Mouse (Mus musculus) lung, embryonic 16.5 days (tissue): ENCODE results near the gene Gnptab. TPM values are rescaled to one million over a fixed set of nuclear protein-coding genes. Genes with fewer than 3 reads are reported as not detected.

Source experiments
- ATAC-seq: fragments of 200-750 bp; cut with Nextera tagmentation; 2 replicates; pipeline ENCODE4 v1.8.0; 2017; ENCODE audit warnings: low read depth, mild to moderate bottlenecking, moderate library complexity
- H3K27ac ChIP-seq: fragments of 300-500 bp; sonication (generic); 2 replicates; pipeline ENCODE4 v1.5.1; 2014; ENCODE audit warnings: mild to moderate bottlenecking, control low read depth, low read length
- H3K27me3 ChIP-seq: fragments of 300-500 bp; sonication (generic); 2 replicates; pipeline ENCODE4 v1.6.1; 2014; ENCODE audit warnings: low read depth, low read length, mixed read lengths; ENCODE audit not compliant: control insufficient read depth, insufficient read depth
- H3K36me3 ChIP-seq: fragments of 300-500 bp; sonication (generic); 2 replicates; pipeline ENCODE4 v1.6.1; 2014; ENCODE audit warnings: low read length; ENCODE audit not compliant: control insufficient read depth, insufficient read depth
- H3K4me1 ChIP-seq: fragments of 300-500 bp; sonication (generic); replicated peaks from 2 replicates; pipeline ENCODE4 v1.6.1; 2014; ENCODE audit warnings: low read length, mixed read lengths; ENCODE audit not compliant: control insufficient read depth, insufficient read depth
- H3K4me2 ChIP-seq: fragments of 300-500 bp; sonication (generic); 2 replicates; pipeline ENCODE4 v1.6.1; 2014; ENCODE audit warnings: low read depth, low read length, control low read depth
- H3K4me3 ChIP-seq: fragments of 300-500 bp; sonication (generic); 2 replicates; pipeline ENCODE4 v1.5.1; 2014; ENCODE audit warnings: mild to moderate bottlenecking, low read length, control low read depth
- H3K9ac ChIP-seq: fragments of 300-500 bp; sonication (generic); 2 replicates; pipeline ENCODE4 v1.6.1; 2014; ENCODE audit warnings: low read length, control low read depth
- H3K9me3 ChIP-seq: fragments of 300-500 bp; sonication (generic); 2 replicates; pipeline ENCODE4 v1.6.1; 2016; ENCODE audit warnings: low read length; ENCODE audit not compliant: control insufficient read depth
- WGBS: fragments of 180-500 bp; shearing (Covaris S2); extraction: QIAGEN DNeasy Blood & Tissue Kit; methylation state at CpG from one replicate; pipeline ENCODE4 v1.1.7; 2014; 5-methylcytosine and 5-hydroxymethylcytosine counted together
- polyA plus RNA-seq: library from polyadenylated mRNA; unstranded; fragments of >200 nt; fragmentation: Nextera tagmentation; extraction: Ambion mirVana; gene quantifications from 2 replicates; pipeline ENCODE4 v1.2.1, GENCODE M21; 2015

Gene Gnptab
- polyA plus RNA-seq, 1 experiment from 2014 or later = 18.1 TPM

GRCm38 (mm10) chr10:88351411-88352103, 27.4 kb upstream of the Gnptab start:
- 41% methylated on average over 5 of the region's 5 CpGs for WGBS
- no peaks in the 10 kb centered on the region; the same call in 1 of the 2 replicates for H3K36me3 ChIP-seq
- no peak overlapping the region for H3K4me3 ChIP-seq
- H3K27ac ChIP-seq = peak overlapping the region; percentile 10
- H3K9ac ChIP-seq = 0 out of 2 replicates have a peak overlapping the region, but pooled peaks have one; percentile 27
- no peaks in the 10 kb centered on the region for H3K9me3 ChIP-seq
- H3K4me2 ChIP-seq = peak overlapping the region; percentile 12; the same call in 1 of the 2 replicates
- H3K27me3 ChIP-seq = no peaks in the 10 kb centered on the region
- no peak for ATAC-seq
- H3K4me1 ChIP-seq = peaks cover 23% of the 10 kb centered on the region

DNA sequence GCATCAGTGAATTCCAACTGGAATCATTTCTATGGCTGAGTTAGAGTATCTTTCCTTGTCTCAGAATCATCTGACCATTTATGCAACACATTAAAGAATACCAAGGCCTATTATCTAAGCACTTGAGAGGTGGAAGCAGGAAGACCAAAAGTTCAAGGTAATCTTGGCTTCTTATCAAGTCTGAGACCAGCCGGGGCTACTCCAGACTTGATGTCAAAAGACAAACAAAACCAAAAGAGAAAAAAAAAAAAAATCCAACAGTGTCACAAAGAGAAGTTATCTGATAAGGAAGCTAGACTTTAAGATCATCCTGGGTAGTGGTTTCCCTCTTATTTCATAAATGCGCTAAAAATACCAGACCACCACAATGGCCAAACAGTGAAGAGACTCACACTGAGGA, 26.4 kb upstream of the Gnptab start:
- peaks cover 19% of the 10 kb centered on the region for H3K4me1 ChIP-seq
- no peak for ATAC-seq
- H3K27ac ChIP-seq = peak overlapping the region; percentile 47
- H3K9me3 ChIP-seq = no peaks in the 10 kb centered on the region
- H3K9ac ChIP-seq = no peak overlapping the region
- H3K4me3 ChIP-seq = no peak overlapping the region
- 41% methylated on average over 2 of the region's 2 CpGs for WGBS
- H3K36me3 ChIP-seq = no peaks in the 10 kb centered on the region
- peak overlapping the region; percentile 21 for H3K4me2 ChIP-seq
- no peaks in the 10 kb centered on the region for H3K27me3 ChIP-seq

DNA sequence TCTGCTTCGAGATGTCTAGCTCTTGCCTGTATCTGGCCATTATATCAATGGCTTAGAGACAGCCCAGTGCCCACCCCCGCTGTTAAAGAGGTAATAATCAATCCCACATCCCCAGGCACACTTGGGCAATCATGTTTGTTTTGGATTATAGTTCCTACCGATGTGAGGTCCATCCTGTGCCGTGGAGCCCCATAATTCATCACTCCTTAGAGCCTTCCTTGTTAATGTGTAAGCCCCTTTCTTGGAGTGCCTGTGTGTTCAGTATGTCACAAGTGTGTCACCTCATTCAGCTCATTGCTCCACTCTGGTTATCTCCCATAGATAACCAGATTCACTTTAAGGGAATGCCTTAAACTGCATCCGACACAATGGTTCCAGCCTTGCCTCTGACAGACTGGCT, 24.3 kb upstream of the Gnptab start:
- 42% methylated on average over 5 of the region's 5 CpGs for WGBS
- peak overlapping the region; percentile 17; the same call in 1 of the 2 replicates for H3K27ac ChIP-seq

DNA sequence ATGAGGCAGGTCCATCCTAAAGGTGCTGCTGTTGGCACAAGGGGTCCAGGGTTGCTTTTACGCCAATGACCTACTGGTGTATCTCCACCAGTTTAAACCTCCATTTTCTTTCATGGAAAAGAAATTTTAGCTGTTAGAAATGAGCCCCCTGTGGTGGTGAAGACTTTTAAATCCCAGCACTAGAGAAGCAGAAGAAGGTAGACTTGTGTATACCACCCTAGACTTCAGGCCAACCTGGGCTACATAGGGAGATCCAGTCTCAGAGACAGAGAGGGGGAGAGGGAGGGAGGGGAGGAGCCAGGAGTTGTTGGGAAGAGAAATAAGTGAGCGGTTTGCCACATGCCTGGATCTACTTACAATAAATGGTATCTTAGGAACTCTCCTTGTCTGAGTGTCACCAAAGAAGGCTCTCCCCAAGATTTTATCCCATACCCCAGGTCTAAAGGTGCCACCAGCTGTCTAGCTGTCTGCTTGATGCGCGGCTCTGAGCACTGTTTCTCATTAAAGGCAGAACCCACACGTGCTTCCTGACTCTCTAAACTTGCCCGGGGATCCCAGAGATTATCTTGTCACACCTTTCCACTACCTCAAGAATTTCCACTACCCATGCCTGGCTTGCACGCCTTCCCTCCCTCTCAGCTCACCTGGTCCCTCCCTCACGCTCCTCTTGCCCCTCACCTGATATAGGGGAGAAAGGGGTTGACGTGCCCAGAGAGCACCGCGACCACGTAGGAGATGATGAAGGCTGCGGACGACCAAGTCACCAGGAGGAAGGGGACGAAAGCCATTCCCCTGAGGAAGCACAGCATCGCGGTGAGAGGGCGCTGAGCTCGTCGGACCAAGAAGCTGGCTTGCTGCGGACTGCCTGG, 22.6 kb upstream of the Gnptab start:
- Histone ChIP-seq H3K4me2 (peak overlapping the region; percentile 75), H3K9ac (peak overlapping the region; percentile 80), H3K4me1 (peaks cover 6% of the 10 kb centered on the region), H3K27ac (peak overlapping the region; percentile 53), H3K4me3 (peak overlapping the region; percentile 65), H3K9me3 (no peaks in the 10 kb centered on the region; the same call in 1 of the 2 replicates), H3K36me3 (no peaks in the 10 kb centered on the region), H3K27me3 (no peaks in the 10 kb centered on the region)
- WGBS = 6% methylated on average over 21 of the region's 21 CpGs
- ATAC-seq = peak; percentile 34; the same call in 1 of the 2 replicates

More for the DNA sequence above, 24.3 kb upstream of the Gnptab start:
- Histone ChIP-seq H3K36me3 (no peaks in the 10 kb centered on the region), H3K9ac (no peak overlapping the region), H3K27me3 (no peaks in the 10 kb centered on the region), H3K4me3 (peak overlapping the region; percentile 65), H3K4me2 (peak overlapping the region; percentile 75), H3K4me1 (peaks cover 12% of the 10 kb centered on the region), H3K9me3 (no peaks in the 10 kb centered on the region; the same call in 1 of the 2 replicates)
- no peak for ATAC-seq

GRCm38 (mm10) chr10:88356983-88357559, 21.9 kb upstream of the Gnptab start:
- no peaks in the 10 kb centered on the region; the same call in 1 of the 2 replicates for H3K9me3 ChIP-seq
- H3K27ac ChIP-seq = peak overlapping the region; percentile 53
- no peaks in the 10 kb centered on the region for H3K36me3 ChIP-seq
- H3K4me3 ChIP-seq = peak overlapping the region; percentile 65
- H3K4me1 ChIP-seq = no peaks in the 10 kb centered on the region; the same call in 1 of the 2 replicates
- 2% methylated on average over 37 of the region's 47 CpGs for WGBS
- H3K4me2 ChIP-seq = peak overlapping the region; percentile 75
- H3K9ac ChIP-seq = peak overlapping the region; percentile 80
- ATAC-seq = peak; percentile 94
- H3K27me3 ChIP-seq = no peaks in the 10 kb centered on the region

DNA sequence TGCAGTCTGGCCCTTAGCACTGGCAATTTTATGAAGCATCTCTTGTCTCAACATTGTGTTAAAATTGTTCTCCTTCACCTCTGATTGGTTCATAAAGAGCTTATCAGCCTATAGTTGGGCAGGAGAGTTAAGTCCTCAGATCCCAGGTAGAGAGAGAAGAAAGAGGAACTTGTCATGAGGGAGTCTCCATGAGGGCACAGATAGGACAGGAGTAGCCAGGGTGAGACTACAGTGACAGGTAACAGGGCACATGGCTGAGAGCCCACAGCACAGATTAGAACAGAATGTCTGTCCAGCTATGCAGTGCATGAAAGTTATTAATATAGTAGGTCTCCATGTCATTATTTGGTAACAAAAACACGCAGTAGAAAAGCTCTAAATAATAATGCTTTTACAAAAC, 16.7 kb upstream of the Gnptab start:
- ATAC-seq = no peak
- 63% methylated on average over 1 of the region's 1 CpGs for WGBS
- Histone ChIP-seq H3K4me3 (no peak overlapping the region), H3K36me3 (no peaks in the 10 kb centered on the region), H3K27ac (no peak overlapping the region), H3K9ac (no peak overlapping the region), H3K27me3 (no peaks in the 10 kb centered on the region), H3K4me1 (no peaks in the 10 kb centered on the region), H3K4me2 (no peak overlapping the region), H3K9me3 (no peaks in the 10 kb centered on the region; the same call in 1 of the 2 replicates)

DNA sequence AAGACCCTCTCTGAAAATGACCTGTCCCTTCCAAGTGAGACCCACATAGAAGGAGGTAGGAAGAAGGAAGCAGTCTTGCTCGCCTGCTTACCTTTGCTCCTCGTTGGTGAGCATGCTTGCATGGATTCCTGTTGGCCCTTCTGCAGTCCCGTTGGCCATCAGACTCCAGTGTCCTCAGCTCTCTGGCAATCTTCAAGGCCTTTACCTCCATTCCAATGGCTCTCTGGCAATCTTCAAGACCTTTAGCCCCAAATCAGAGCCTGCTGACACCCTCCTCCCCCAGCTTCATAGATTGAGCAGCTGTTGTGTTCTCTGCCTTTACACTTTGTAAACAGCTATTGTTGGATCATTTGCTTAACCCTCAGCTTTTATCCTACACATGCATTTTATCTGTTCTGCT, 14.7 kb upstream of the Gnptab start:
- Histone ChIP-seq H3K36me3 (no peaks in the 10 kb centered on the region), H3K9ac (no peak overlapping the region), H3K9me3 (no peaks in the 10 kb centered on the region), H3K27ac (no peak overlapping the region), H3K4me2 (no peak overlapping the region), H3K4me3 (no peak overlapping the region), H3K27me3 (no peaks in the 10 kb centered on the region), H3K4me1 (no peaks in the 10 kb centered on the region)
- 73% methylated on average over 3 of the region's 3 CpGs for WGBS
- ATAC-seq = no peak

- no peaks in the 10 kb centered on the region for H3K4me1 ChIP-seq
- no peaks in the 10 kb centered on the region for H3K9me3 ChIP-seq
- 47% methylated on average over 4 of the region's 4 CpGs for WGBS
- no peaks in the 10 kb centered on the region for H3K27me3 ChIP-seq
- H3K27ac ChIP-seq = no peak overlapping the region
- H3K9ac ChIP-seq = no peak overlapping the region
- H3K36me3 ChIP-seq = no peaks in the 10 kb centered on the region
- no peak overlapping the region for H3K4me3 ChIP-seq
- ATAC-seq = no peak
- no peak overlapping the region for H3K4me2 ChIP-seq
These were observed 9.7 kb upstream of the Gnptab start for GRCm38 (mm10) chr10:88369233-88369632.

GRCm38 (mm10) chr10:88371793-88372192, 7.1 kb upstream of the Gnptab start:
- WGBS = 6% methylated on average over 2 of the region's 2 CpGs
- H3K4me2 ChIP-seq = no peak overlapping the region
- no peaks in the 10 kb centered on the region for H3K4me1 ChIP-seq
- no peak overlapping the region for H3K9ac ChIP-seq
- H3K27ac ChIP-seq = no peak overlapping the region
- ATAC-seq = no peak
- no peak overlapping the region for H3K4me3 ChIP-seq
- no peaks in the 10 kb centered on the region for H3K27me3 ChIP-seq
- no peaks in the 10 kb centered on the region for H3K36me3 ChIP-seq
- H3K9me3 ChIP-seq = no peaks in the 10 kb centered on the region
